Comparison of ENCODE assay signal across 8 mouse cellular contexts in genomic region chrX:13242320-13243096, GRCm38 (mm10). TPM values are rescaled to one million over a fixed set of nuclear protein-coding genes. Genes with fewer than 3 reads are reported as not detected.
DNase-seq lines count a peak whose midpoint lies in the region; ATAC-seq and TF ChIP-seq lines count a peak whose summit lies in the region.

No protein-coding gene starts in this region.

- H3K9me3 ChIP-seq in ES-Bruce4 (replicated peaks; ENCODE audit: control insufficient read depth, insufficient read depth, low read length, poor library complexity, severe bottlenecking), result no peaks in the 10 kb centered on the region
- no peaks in the 10 kb centered on the region for H3K9me3 ChIP-seq in forebrain, embryonic 15.5 days

- no peak for TF ChIP-seq CTCF in ES-Bruce4 (IDR thresholded peaks at IDR 0.05; ENCODE audit: low read depth, low read length)
- no peak for TF ChIP-seq CTCF in layer of hippocampus, adult 2 months (conservative IDR thresholded peaks at IDR 0.05)
- TF ChIP-seq CTCF in lung, adult 2 months (IDR thresholded peaks at IDR 0.05; ENCODE audit: insufficient read depth, low read length), result no peak

- H3K4me1 ChIP-seq in ES-Bruce4 (ENCODE audit: control insufficient read depth, insufficient read depth, low read length), result peaks cover 6% of the 10 kb centered on the region
- H3K4me1 ChIP-seq in forebrain, embryonic 15.5 days, result peaks cover 11% of the 10 kb centered on the region
- H3K4me1 ChIP-seq in lung, adult 2 months (ENCODE audit: control insufficient read depth, insufficient read depth, low read length), result no peaks in the 10 kb centered on the region; the same call in 1 of the 2 replicates

- no peaks in the 10 kb centered on the region for H3K36me3 ChIP-seq in ES-Bruce4 (ENCODE audit: control insufficient read depth, insufficient read depth, low read length, poor library complexity, severe bottlenecking)
- H3K36me3 ChIP-seq in forebrain, embryonic 15.5 days, result no peaks in the 10 kb centered on the region

- peak overlapping the region; percentile 94 for H3K9ac ChIP-seq in ES-Bruce4 (ENCODE audit: low read depth, poor library complexity, severe bottlenecking)
- H3K9ac ChIP-seq in forebrain, embryonic 15.5 days (replicated peaks), result peak overlapping the region; percentile 63

- H3K27me3 ChIP-seq in ES-Bruce4 (ENCODE audit: control insufficient read depth, insufficient read depth, low read length, poor library complexity, severe bottlenecking), result no peaks in the 10 kb centered on the region
- H3K27me3 ChIP-seq in forebrain, embryonic 15.5 days, result no peaks in the 10 kb centered on the region

- no peak for TF ChIP-seq POLR2A in ES-Bruce4 (IDR thresholded peaks at IDR 0.05; ENCODE audit: insufficient read depth, low read length)
- TF ChIP-seq POLR2A in lung, adult 2 months (IDR thresholded peaks at IDR 0.05; ENCODE audit: borderline replicate concordance, extremely low read depth, low read depth, low read length), result peak; percentile 92; the same call in 1 of the 2 replicates

- no peak for TF ChIP-seq EP300 in ES-Bruce4 (IDR thresholded peaks at IDR 0.05; ENCODE audit: insufficient read depth, low read depth, low read length)

- peak; percentile 88 for DNase-seq in cerebellum, adult 11-12 months
- peak; percentile 83 for DNase-seq in heart, postnatal 25 days (ENCODE audit: low spot score)
- DNase-seq in layer of hippocampus, adult 2 months (ENCODE audit: low spot score in 2 of 2), result peak; percentile 72 to 89
- peak; percentile 74 for DNase-seq in lung, adult 2 months
- peak; percentile 72 to 86 for DNase-seq in thymus, adult 18-20 months

- peak overlapping the region; percentile 94 for H3K4me3 ChIP-seq in ES-Bruce4 (ENCODE audit: low read depth, low read length)
- H3K4me3 ChIP-seq in forebrain, embryonic 15.5 days, result peak overlapping the region; percentile 40
- H3K4me3 ChIP-seq in layer of hippocampus, adult 2 months, result peak overlapping the region; percentile 56
- peak overlapping the region; percentile 80 for H3K4me3 ChIP-seq in lung, adult 2 months (replicated peaks; ENCODE audit: extremely low read depth, low read depth, low read length)

- peak overlapping the region; percentile 52 for H3K4me2 ChIP-seq in forebrain, embryonic 15.5 days (replicated peaks)

- intact Hi-C loops in heart, postnatal 25 days (cut with DNase I), result loop anchor here (2.0 kb wide), 1 partner anchor 38 kb away; the partner anchor contains the start of gene Ddx3x

- H3K27ac ChIP-seq in ES-Bruce4 (ENCODE audit: insufficient read depth, low read length), result peak overlapping the region; percentile 96
- peak overlapping the region; percentile 98 for H3K27ac ChIP-seq in forebrain, embryonic 15.5 days (replicated peaks)
- peak overlapping the region; percentile 95 for H3K27ac ChIP-seq in layer of hippocampus, adult 2 months

- 9% methylated on average over 24 of the region's 24 CpGs for WGBS in forebrain, embryonic 15.5 days
- 19% methylated on average over 24 of the region's 24 CpGs for WGBS in lung, adult 2 months

- ATAC-seq in forebrain, embryonic 15.5 days (replicated peaks), result peak; percentile 97
- peak; percentile 56; the same call in 1 of the 2 replicates for ATAC-seq in neutrophil, adult 5-6 weeks (ENCODE audit: extremely low read depth, insufficient number of reproducible peaks, low FRiP score, poor library complexity, severe bottlenecking)

RNA-seq across cellular contexts. Expression of gene Ddx3x, which starts 38.3 kb away (rescaled TPM):
- 453 and 486 TPM in 2 replicates for polyA plus RNA-seq in ES-Bruce4 (2011; ENCODE audit: insufficient read depth, insufficient read length, low read depth, missing spikeins)
- polyA plus RNA-seq in forebrain, embryonic 15.5 days (2015; fragmentation: Nextera tagmentation; extraction: Ambion mirVana), result 124 and 127 TPM in 2 replicates
- 100 to 1,000 TPM; 104 to 181 TPM for total RNA-seq in heart, postnatal 25 days (2021)
- total RNA-seq in layer of hippocampus, adult 2 months (2021), result 100 to 1,000 TPM; 161 to 191 TPM
- polyA plus RNA-seq in lung, adult 2 months (2012; rRNA removed), result 24.6 and 30.1 TPM in 2 replicates
- 498 and 529 TPM in 2 replicates for total RNA-seq in neutrophil, adult 5-6 weeks (2017)

Comparison
In these comparisons a context has a peak if more than half of its experiments do, and no peak if none do; other contexts are left out.
1. Peak in every context shown above with its lines: DNase-seq, ATAC-seq, H3K4me3 ChIP-seq and H3K27ac ChIP-seq.
2. H3K4me3 ChIP-seq: peak in every context shown above with its lines; median percentile 94 in ES-Bruce4; 80 in lung, adult 2 months; 56 in layer of hippocampus, adult 2 months; 40 in forebrain, embryonic 15.5 days.